Mouse (Mus musculus): Measurements from ENCODE around the gene Zbtb3. TPM values are rescaled to one million over a fixed set of nuclear protein-coding genes. Genes with fewer than 3 reads are reported as not detected.

Gene Zbtb3
- polyA plus RNA-seq, 1 experiment, result 3.0 TPM

GRCm38 (mm10) chr19:8839908-8840791 lies 37.8 kb downstream of the Zbtb3 start:
- 26% methylated on average over 29 of the region's 29 CpGs for WGBS
- peaks cover 2% of the 10 kb centered on the region; the same call in 1 of the 2 replicates for H3K4me1 ChIP-seq (ENCODE audit: control insufficient read depth, insufficient read depth, low read length)
- TF ChIP-seq POLR2A (IDR thresholded peaks at IDR 0.05; ENCODE audit: borderline replicate concordance, control insufficient read depth, low read depth, low read length), result peak; percentile 74; the same call in 1 of the 2 replicates
- TF ChIP-seq CTCF (IDR thresholded peaks at IDR 0.05; ENCODE audit: control insufficient read depth, insufficient read depth, low read length), result no peak
- peak overlapping the region; percentile 81 for H3K4me3 ChIP-seq (replicated peaks; ENCODE audit: control insufficient read depth, low read depth, low read length)
- peak overlapping the region; percentile 47 for H3K27ac ChIP-seq (ENCODE audit: control insufficient read depth, insufficient read depth, low read depth, low read length, poor library complexity)

- peaks cover 2% of the 10 kb centered on the region; the same call in 1 of the 2 replicates for H3K4me1 ChIP-seq (ENCODE audit: control insufficient read depth, insufficient read depth, low read length)
- no peak overlapping the region for H3K4me3 ChIP-seq (replicated peaks; ENCODE audit: control insufficient read depth, low read depth, low read length)
- 74% methylated on average over 7 of the region's 7 CpGs for WGBS
- TF ChIP-seq POLR2A (IDR thresholded peaks at IDR 0.05; ENCODE audit: borderline replicate concordance, control insufficient read depth, low read depth, low read length) (no peak), CTCF (IDR thresholded peaks at IDR 0.05; ENCODE audit: control insufficient read depth, insufficient read depth, low read length) (no peak)
- no peak overlapping the region for H3K27ac ChIP-seq (ENCODE audit: control insufficient read depth, insufficient read depth, low read depth, low read length, poor library complexity)
These were observed 38.7 kb downstream of the Zbtb3 start for GRCm38 (mm10) chr19:8841012-8841411.

GRCm38 (mm10) chr19:8842961-8843360 lies 40.6 kb downstream of the Zbtb3 start:
- H3K27ac ChIP-seq (ENCODE audit: control insufficient read depth, insufficient read depth, low read depth, low read length, poor library complexity), result no peak overlapping the region
- no peaks in the 10 kb centered on the region; the same call in 1 of the 2 replicates for H3K4me1 ChIP-seq (ENCODE audit: control insufficient read depth, insufficient read depth, low read length)
- 53% methylated on average over 6 of the region's 6 CpGs for WGBS
- H3K4me3 ChIP-seq (replicated peaks; ENCODE audit: control insufficient read depth, low read depth, low read length), result no peak overlapping the region
- TF ChIP-seq CTCF (IDR thresholded peaks at IDR 0.05; ENCODE audit: control insufficient read depth, insufficient read depth, low read length) (no peak), POLR2A (IDR thresholded peaks at IDR 0.05; ENCODE audit: borderline replicate concordance, control insufficient read depth, low read depth, low read length) (no peak)

GRCm38 (mm10) chr19:8844371-8845129 lies 42.2 kb downstream of the Zbtb3 start:
- TF ChIP-seq POLR2A (IDR thresholded peaks at IDR 0.05; ENCODE audit: borderline replicate concordance, control insufficient read depth, low read depth, low read length) (no peak), CTCF (IDR thresholded peaks at IDR 0.05; ENCODE audit: control insufficient read depth, insufficient read depth, low read length) (peak; percentile 39)
- H3K4me1 ChIP-seq (ENCODE audit: control insufficient read depth, insufficient read depth, low read length), result no peaks in the 10 kb centered on the region; the same call in 1 of the 2 replicates
- no peak overlapping the region for H3K27ac ChIP-seq (ENCODE audit: control insufficient read depth, insufficient read depth, low read depth, low read length, poor library complexity)
- WGBS, result 56% methylated on average over 5 of the region's 5 CpGs
- no peak overlapping the region for H3K4me3 ChIP-seq (replicated peaks; ENCODE audit: control insufficient read depth, low read depth, low read length)

- no peak overlapping the region for H3K4me3 ChIP-seq (replicated peaks; ENCODE audit: control insufficient read depth, low read depth, low read length)
- no peak overlapping the region for H3K27ac ChIP-seq (ENCODE audit: control insufficient read depth, insufficient read depth, low read depth, low read length, poor library complexity)
- no peak for TF ChIP-seq POLR2A (IDR thresholded peaks at IDR 0.05; ENCODE audit: borderline replicate concordance, control insufficient read depth, low read depth, low read length)
- TF ChIP-seq CTCF (IDR thresholded peaks at IDR 0.05; ENCODE audit: control insufficient read depth, insufficient read depth, low read length), result no peak
- no peaks in the 10 kb centered on the region for H3K4me1 ChIP-seq (ENCODE audit: control insufficient read depth, insufficient read depth, low read length)
- 86% methylated on average over 5 of the region's 5 CpGs for WGBS
These were observed 46.0 kb downstream of the Zbtb3 start for GRCm38 (mm10) chr19:8848356-8848755.

- no peak for TF ChIP-seq POLR2A (IDR thresholded peaks at IDR 0.05; ENCODE audit: borderline replicate concordance, control insufficient read depth, low read depth, low read length)
- TF ChIP-seq CTCF (IDR thresholded peaks at IDR 0.05; ENCODE audit: control insufficient read depth, insufficient read depth, low read length), result no peak
- Histone ChIP-seq H3K27ac (ENCODE audit: control insufficient read depth, insufficient read depth, low read depth, low read length, poor library complexity) (no peak within 1 kb of the TSS), H3K4me3 (replicated peaks; ENCODE audit: control insufficient read depth, low read depth, low read length) (no peak within 1 kb of the TSS), H3K4me1 (ENCODE audit: control insufficient read depth, insufficient read depth, low read length) (no peaks in the 10 kb centered on the region)
- 59% methylated on average over 7 of the region's 7 CpGs for WGBS
These were observed 48.1 kb downstream of the Zbtb3 start, which contains the start of gene Lrrn4cl for GRCm38 (mm10) chr19:8850402-8850901. Gene Lrrn4cl (plus strand): TSS chr19:8850768.

- no peak overlapping the region for H3K4me3 ChIP-seq (replicated peaks; ENCODE audit: control insufficient read depth, low read depth, low read length)
- 69% methylated on average over 7 of the region's 7 CpGs for WGBS
- no peak for TF ChIP-seq POLR2A (IDR thresholded peaks at IDR 0.05; ENCODE audit: borderline replicate concordance, control insufficient read depth, low read depth, low read length)
- no peak for TF ChIP-seq CTCF (IDR thresholded peaks at IDR 0.05; ENCODE audit: control insufficient read depth, insufficient read depth, low read length)
- H3K4me1 ChIP-seq (ENCODE audit: control insufficient read depth, insufficient read depth, low read length), result no peaks in the 10 kb centered on the region
- H3K27ac ChIP-seq (ENCODE audit: control insufficient read depth, insufficient read depth, low read depth, low read length, poor library complexity), result no peak overlapping the region
These were observed 49.3 kb downstream of the Zbtb3 start for GRCm38 (mm10) chr19:8851639-8852038.

All from bone marrow, adult 2 months (tissue).